Mouse (Mus musculus) lung, embryonic 14.5 days (tissue): ENCODE results near the gene Gm20388. TPM values are rescaled to one million over a fixed set of nuclear protein-coding genes. Genes with fewer than 3 reads are reported as not detected.

Source experiments
- ATAC-seq: fragments of 200-750 bp; cut with Nextera tagmentation; 2 replicates; pipeline ENCODE4 v1.8.0; 2017; ENCODE audit warnings: mild to moderate bottlenecking, moderate TSS enrichment, moderate library complexity; ENCODE audit not compliant: insufficient read depth
- DNase-seq: peaks from one replicate; pipeline ENCODE4 v3.0.0-alpha.2; 2015
- H3K27ac ChIP-seq: fragments of 300-500 bp; sonication (generic); 2 replicates; pipeline ENCODE4 v1.5.1; 2014; ENCODE audit warnings: low read depth, mild to moderate bottlenecking, moderate library complexity
- H3K27me3 ChIP-seq: fragments of 300-500 bp; sonication (generic); 2 replicates; pipeline ENCODE4 v1.6.1; 2014; ENCODE audit warnings: low read length, control low read depth; ENCODE audit not compliant: insufficient read depth
- H3K36me3 ChIP-seq: fragments of 300-500 bp; sonication (generic); 2 replicates; pipeline ENCODE4 v1.6.1; 2014; ENCODE audit warnings: control low read depth; ENCODE audit not compliant: insufficient read depth
- H3K4me1 ChIP-seq: fragments of 300-500 bp; sonication (generic); 2 replicates; pipeline ENCODE4 v1.6.1; 2014; ENCODE audit warnings: antibody characterized with exemption, control low read depth; ENCODE audit not compliant: insufficient read depth
- H3K4me2 ChIP-seq: fragments of 300-500 bp; sonication (generic); 2 replicates; pipeline ENCODE4 v1.6.1; 2014; ENCODE audit warnings: mild to moderate bottlenecking
- H3K4me3 ChIP-seq: fragments of 300-500 bp; sonication (generic); 2 replicates; pipeline ENCODE4 v1.5.1; 2014; ENCODE audit warnings: low read depth, low read length
- H3K9ac ChIP-seq: fragments of 300-500 bp; sonication (generic); 2 replicates; pipeline ENCODE4 v1.6.1; 2014
- H3K9me3 ChIP-seq: fragments of 300-500 bp; sonication (generic); 2 replicates; pipeline ENCODE4 v1.6.1; 2016; ENCODE audit warnings: low read depth, low read length, control low read depth
- CTCF ChIP-seq: IDR thresholded peaks from 2 replicates; pipeline ENCODE4 v1.5.1; 2016; ENCODE audit warnings: antibody characterized with exemption, low read depth
- WGBS: fragments of 180-500 bp; shearing (Covaris S2); extraction: QIAGEN DNeasy Blood & Tissue Kit; methylation state at CpG from one replicate; pipeline ENCODE4 v1.1.7; 2014; 5-methylcytosine and 5-hydroxymethylcytosine counted together
- polyA plus RNA-seq: library from polyadenylated mRNA; unstranded; fragments of >200 nt; fragmentation: Nextera tagmentation; extraction: Ambion mirVana; gene quantifications from 2 replicates; pipeline ENCODE4 v1.2.1, GENCODE M21; 2014

Gm20388 gene
- polyA plus RNA-seq, 1 experiment from 2014 or later, result not detected

- Histone ChIP-seq H3K27me3 (peaks cover 11% of the 10 kb centered on the region), H3K4me2 (no peak overlapping the region), H3K9ac (no peak overlapping the region), H3K27ac (no peak overlapping the region), H3K36me3 (no peaks in the 10 kb centered on the region), H3K9me3 (no peaks in the 10 kb centered on the region), H3K4me1 (no peaks in the 10 kb centered on the region), H3K4me3 (no peak overlapping the region)
- TF ChIP-seq CTCF, result no peak
- 64% methylated on average over 8 of the region's 8 CpGs for whole genome bisulfite sequencing
- no peak for DNase-seq
- ATAC-seq, result no peak
These were observed 8.7 kb upstream of the Gm20388 start for GRCm38 (mm10) chr8:119901952-119902351.

DNA sequence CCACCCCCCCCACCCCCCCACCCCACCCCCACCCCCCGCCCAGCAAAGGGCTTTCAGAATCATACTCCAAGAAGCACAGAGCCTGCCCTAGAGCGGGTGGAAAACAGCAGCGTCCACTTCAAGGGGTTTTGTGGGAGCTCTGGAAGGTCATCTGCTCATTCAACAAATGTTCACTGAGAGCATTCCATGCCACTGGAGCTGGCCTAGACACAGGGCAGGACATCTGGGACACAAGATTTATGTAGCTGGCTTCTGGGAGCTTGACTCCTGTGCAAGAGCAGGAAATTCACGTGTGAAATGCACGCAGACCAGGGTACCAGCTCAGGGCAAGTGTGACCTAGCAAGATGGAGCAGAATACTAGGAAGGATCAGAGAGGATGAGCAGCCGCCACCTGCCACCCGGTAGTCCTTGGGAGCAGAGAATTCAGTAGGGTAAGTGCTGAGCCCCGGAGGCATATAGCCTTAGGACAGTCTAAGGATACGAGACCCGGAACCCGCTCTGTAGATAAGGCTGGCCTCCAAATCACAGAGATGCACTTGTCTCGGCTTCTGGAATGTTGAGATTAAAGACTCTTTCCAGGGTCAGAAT is 6.2 kb upstream of the Gm20388 start:
- no peak overlapping the region for H3K27ac ChIP-seq

DNA sequence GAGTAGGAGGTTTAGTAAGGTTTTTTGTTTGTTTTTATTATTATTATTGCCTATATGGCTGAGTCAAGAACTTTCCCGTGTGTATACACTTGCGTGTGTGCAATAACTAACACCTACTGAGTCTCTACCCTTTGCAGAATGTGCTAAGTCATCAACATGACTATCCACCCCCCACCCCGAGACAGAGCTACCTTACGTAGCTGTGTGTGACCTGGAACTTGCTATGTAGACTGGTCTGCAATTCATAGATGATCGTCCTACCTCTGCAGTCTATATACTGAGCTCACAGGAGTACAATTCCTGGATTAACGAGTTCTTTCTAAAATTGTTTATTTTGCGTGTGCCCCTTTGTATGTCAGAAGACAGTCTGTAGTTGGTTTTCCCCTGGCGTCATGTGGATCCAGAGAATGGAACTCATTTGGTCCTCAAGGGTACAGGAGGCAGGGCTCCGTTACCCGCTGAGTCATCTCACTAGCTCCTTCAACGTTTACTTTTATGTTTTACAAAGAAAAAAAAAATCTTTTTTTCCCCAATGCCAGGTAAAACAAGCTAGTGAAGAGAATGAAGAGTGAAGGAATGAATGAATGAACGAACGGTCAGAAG is 596 bp upstream of the Gm20388 start, which contains the start of gene Usp10:
Gene Usp10, plus strand, starts transcription at position 417 of the 603 bp plus-strand sequence.
- H3K4me3 ChIP-seq, result peak within 1 kb of the TSS; percentile 79
- H3K4me1 ChIP-seq, result peaks cover 24% of the 10 kb centered on the region
- no peaks in the 10 kb centered on the region for H3K9me3 ChIP-seq
- WGBS, result 22% methylated on average over 13 of the region's 13 CpGs
- no peak for DNase-seq
- no peak for TF ChIP-seq CTCF
- H3K27me3 ChIP-seq, result no peaks in the 10 kb centered on the region
- H3K27ac ChIP-seq, result peak within 1 kb of the TSS; percentile 92
- ATAC-seq, result no peak
- no peaks in the 10 kb centered on the region for H3K36me3 ChIP-seq
- H3K4me2 ChIP-seq, result peak within 1 kb of the TSS; percentile 86
- H3K9ac ChIP-seq, result peak within 1 kb of the TSS; percentile 91

More for the DNA sequence above, 6.2 kb upstream of the Gm20388 start:
- no peaks in the 10 kb centered on the region for H3K27me3 ChIP-seq
- no peaks in the 10 kb centered on the region for H3K4me1 ChIP-seq
- H3K4me2 ChIP-seq, result no peak overlapping the region
- no peak for DNase-seq
- TF ChIP-seq CTCF, result no peak
- WGBS, result 30% methylated on average over 12 of the region's 12 CpGs
- ATAC-seq, result no peak
- no peak overlapping the region for H3K4me3 ChIP-seq
- H3K9me3 ChIP-seq, result no peaks in the 10 kb centered on the region
- H3K36me3 ChIP-seq, result no peaks in the 10 kb centered on the region
- H3K9ac ChIP-seq, result no peak overlapping the region

DNA sequence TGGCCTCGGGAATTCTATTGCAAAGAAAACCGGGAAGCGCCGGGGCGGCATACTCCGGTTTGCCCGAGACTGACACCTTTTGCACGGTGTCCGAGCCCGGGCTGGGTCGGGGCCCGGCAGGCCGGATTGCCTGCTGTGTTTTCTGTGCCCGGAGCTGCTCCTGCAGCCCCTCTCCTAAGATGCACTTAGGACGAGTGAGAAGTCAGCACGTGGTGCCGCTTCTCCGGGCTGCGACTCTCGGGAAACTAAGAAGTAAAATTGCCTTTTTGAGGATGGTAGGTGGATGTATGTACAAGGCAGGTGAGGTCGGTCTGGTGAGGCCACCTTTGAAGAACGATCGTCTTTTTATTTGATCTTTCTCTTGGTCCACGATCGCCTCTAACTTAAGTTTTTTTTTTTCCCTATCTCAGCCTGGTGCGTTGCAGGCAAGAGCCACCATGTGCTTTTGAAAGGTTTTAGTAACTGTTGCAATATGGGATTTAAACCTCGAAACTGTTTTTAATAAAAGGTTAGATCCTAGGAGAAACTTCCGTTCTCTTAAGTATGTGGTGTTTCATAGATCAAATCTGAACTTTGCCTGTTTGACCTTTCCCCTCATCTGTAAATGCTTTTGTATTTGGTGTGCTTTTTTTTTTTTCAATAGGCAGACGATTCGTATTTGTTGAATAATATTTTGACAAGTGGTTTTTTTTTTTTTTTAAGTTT is 769 bp downstream of the Gm20388 start:
- H3K9ac ChIP-seq, result peak overlapping the region; percentile 91
- no peak for TF ChIP-seq CTCF
- no peaks in the 10 kb centered on the region for H3K9me3 ChIP-seq
- under 1% methylated on average over 30 of the region's 30 CpGs for WGBS
- no peaks in the 10 kb centered on the region for H3K27me3 ChIP-seq
- DNase-seq (no peak), ATAC-seq (peak; percentile 62)
- H3K27ac ChIP-seq, result peak overlapping the region; percentile 92
- H3K4me1 ChIP-seq, result peaks cover 25% of the 10 kb centered on the region
- peak overlapping the region; percentile 86 for H3K4me2 ChIP-seq
- no peaks in the 10 kb centered on the region for H3K36me3 ChIP-seq
- H3K4me3 ChIP-seq, result peak overlapping the region; percentile 79

DNA sequence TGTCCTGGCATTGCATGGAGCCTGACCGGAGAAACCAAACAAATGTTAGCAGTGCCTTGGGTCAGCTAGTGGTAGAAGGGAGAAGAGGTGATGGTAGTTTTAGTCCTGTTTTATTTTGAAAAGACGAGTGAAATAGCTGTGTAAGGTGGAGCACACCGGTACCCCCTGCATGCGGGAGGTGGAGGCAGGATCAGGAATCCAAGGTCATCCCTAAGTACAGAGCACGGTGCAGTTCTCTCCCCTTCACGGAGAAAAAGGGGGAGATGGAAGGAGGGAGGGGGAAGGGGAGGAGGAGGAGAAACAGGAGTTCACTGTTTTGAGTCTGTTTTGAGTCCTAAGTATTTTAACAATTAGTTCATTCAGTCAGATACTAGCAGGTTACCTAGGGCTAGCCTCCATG is 2.0 kb downstream of the Gm20388 start:
- Histone ChIP-seq H3K4me1 (peaks cover 25% of the 10 kb centered on the region), H3K36me3 (no peaks in the 10 kb centered on the region), H3K27ac (no peak overlapping the region), H3K9ac (peak overlapping the region; percentile 24; the same call in 1 of the 2 replicates), H3K27me3 (no peaks in the 10 kb centered on the region), H3K4me2 (peak overlapping the region; percentile 86), H3K9me3 (no peaks in the 10 kb centered on the region), H3K4me3 (peak overlapping the region; percentile 79)
- ATAC-seq, result no peak
- WGBS, result 46% methylated on average over 6 of the region's 6 CpGs
- DNase-seq, result no peak
- no peak for TF ChIP-seq CTCF

DNA sequence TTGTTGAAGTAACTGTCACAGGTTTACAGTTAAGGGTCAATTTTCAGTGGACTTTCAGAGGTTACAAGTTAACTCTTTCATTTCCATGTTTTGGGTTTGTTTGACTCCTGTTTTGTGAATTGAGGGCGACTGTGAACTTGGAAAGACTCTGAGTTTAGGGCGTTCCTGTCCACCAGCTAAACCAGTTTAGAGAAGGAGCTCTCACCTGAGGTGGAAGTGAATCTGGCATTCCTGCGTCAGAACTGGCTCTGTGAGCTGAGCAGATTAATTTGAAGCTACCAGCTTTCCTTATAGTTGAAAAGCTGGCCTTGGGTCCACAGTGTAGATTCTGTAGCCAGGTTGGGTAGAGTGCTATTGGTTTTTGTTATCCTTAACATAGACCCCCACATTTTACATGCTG is 2.5 kb downstream of the Gm20388 start:
- H3K27me3 ChIP-seq, result no peaks in the 10 kb centered on the region
- peak overlapping the region; percentile 86 for H3K4me2 ChIP-seq
- 55% methylated on average over 3 of the region's 3 CpGs for WGBS
- TF ChIP-seq CTCF, result no peak
- no peak overlapping the region for H3K4me3 ChIP-seq
- H3K9ac ChIP-seq, result no peak overlapping the region
- ATAC-seq, result no peak
- no peaks in the 10 kb centered on the region for H3K36me3 ChIP-seq
- peak overlapping the region; percentile 42 for H3K27ac ChIP-seq
- peaks cover 25% of the 10 kb centered on the region for H3K4me1 ChIP-seq
- H3K9me3 ChIP-seq, result no peaks in the 10 kb centered on the region
- DNase-seq, result peak; percentile 48

DNA sequence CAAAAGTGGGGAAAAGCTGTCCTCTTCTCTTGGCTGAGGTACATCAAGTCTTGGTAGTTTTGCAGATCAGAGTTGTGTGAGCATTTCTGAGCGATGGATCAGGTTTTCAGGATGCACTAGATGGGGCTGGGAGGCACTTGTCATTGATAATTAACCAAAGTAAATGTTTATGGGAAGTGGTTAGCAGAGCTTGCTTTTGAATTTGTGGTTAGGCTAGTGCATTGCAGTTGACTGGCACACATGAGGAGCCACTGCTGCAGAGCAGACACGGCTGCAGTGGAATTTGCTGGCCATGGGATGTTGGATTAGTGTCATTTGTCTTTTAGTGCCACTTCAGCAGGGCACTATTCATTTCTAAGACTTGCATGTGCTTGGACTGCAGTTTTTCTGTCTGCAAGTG is 3.5 kb downstream of the Gm20388 start:
- Histone ChIP-seq H3K9me3 (no peaks in the 10 kb centered on the region), H3K4me2 (peak overlapping the region; percentile 86; the same call in 1 of the 2 replicates), H3K4me3 (no peak overlapping the region), H3K36me3 (0 out of 2 replicates have a peak, but pooled peaks cover 5% of the 10 kb centered on the region), H3K27me3 (no peaks in the 10 kb centered on the region), H3K27ac (no peak overlapping the region), H3K4me1 (peaks cover 25% of the 10 kb centered on the region), H3K9ac (no peak overlapping the region)
- DNase-seq (no peak), ATAC-seq (no peak)
- no peak for TF ChIP-seq CTCF
- 38% methylated on average over 2 of the region's 2 CpGs for WGBS
